11 mouse cellular contexts compared by ENCODE assay signal in genomic region chr8:128727213-128727612, GRCm38 (mm10).
"Had no signal": no experiment of that assay in that cellular context is flagged by ENCODE, and none has a peak within 500 bp of the region (broad histone marks: within the 10 kb centered on the region; RNA-seq: fewer than 3 reads in every experiment).

No protein-coding gene starts in this region.

- H3K9ac ChIP-seq: limb, embryonic 15.5 days; liver, embryonic 14.5 days had no signal

- H3K9me3 ChIP-seq: limb, embryonic 15.5 days had no signal

- H3K4me3 ChIP-seq: limb, embryonic 15.5 days had no signal

- H3K4me2 ChIP-seq: limb, embryonic 15.5 days had no signal

- H3K4me1 ChIP-seq: limb, embryonic 15.5 days had no signal

- H3K27ac ChIP-seq: kidney, postnatal 0 days; limb, embryonic 15.5 days; liver, embryonic 14.5 days had no signal

- DNase-seq: kidney, adult 2 months; kidney, postnatal 36 days; layer of hippocampus, adult 9-11 months; layer of hippocampus, postnatal 36 days; lung, adult 18-20 months; right cerebral cortex, postnatal 14 days; thymus, postnatal 4 days had no signal

- ATAC-seq: intestine, embryonic 16.5 days had no signal

- H3K27me3 ChIP-seq: limb, embryonic 15.5 days had no signal
